Mouse (Mus musculus): ENCODE data around the gene Cask. TPM values are rescaled to one million over a fixed set of nuclear protein-coding genes. Genes with fewer than 3 reads are reported as not detected.

The Cask gene
- polyA plus RNA-seq, 1 experiment from 2014 or later: 65.6 TPM

- Histone ChIP-seq H3K4me2 (ENCODE audit: low read length) (no peak overlapping the region), H3K4me3 (ENCODE audit: low read length) (no peak overlapping the region), H3K27me3 (replicated peaks; ENCODE audit: control insufficient read depth, insufficient read depth, low read length) (no peaks in the 10 kb centered on the region), H3K27ac (ENCODE audit: low read depth, low read length) (no peak overlapping the region), H3K4me1 (ENCODE audit: control insufficient read depth, insufficient read depth, low read depth, low read length) (no peaks in the 10 kb centered on the region), H3K36me3 (ENCODE audit: control insufficient read depth, insufficient read depth, low read length) (no peaks in the 10 kb centered on the region), H3K9ac (ENCODE audit: low read depth, low read length) (no peak overlapping the region), H3K9me3 (ENCODE audit: control insufficient read depth, low read length) (no peaks in the 10 kb centered on the region)
- no peak for ATAC-seq
- WGBS: 85% methylated on average over 4 of the region's 4 CpGs
Observed at GRCm38 (mm10) chrX:13691865-13692264, 159.3 kb downstream of the Cask start.

- whole genome bisulfite sequencing: 45% methylated on average over 2 of the region's 2 CpGs
- Histone ChIP-seq H3K36me3 (ENCODE audit: control insufficient read depth, insufficient read depth, low read length) (no peaks in the 10 kb centered on the region), H3K9me3 (ENCODE audit: control insufficient read depth, low read length) (no peaks in the 10 kb centered on the region), H3K9ac (ENCODE audit: low read depth, low read length) (no peak overlapping the region), H3K4me1 (ENCODE audit: control insufficient read depth, insufficient read depth, low read depth, low read length) (no peaks in the 10 kb centered on the region), H3K4me2 (ENCODE audit: low read length) (no peak overlapping the region), H3K4me3 (ENCODE audit: low read length) (no peak overlapping the region), H3K27me3 (replicated peaks; ENCODE audit: control insufficient read depth, insufficient read depth, low read length) (no peaks in the 10 kb centered on the region), H3K27ac (ENCODE audit: low read depth, low read length) (no peak overlapping the region)
- ATAC-seq: no peak
Observed at GRCm38 (mm10) chrX:13688356-13688755, 162.8 kb downstream of the Cask start.

GRCm38 (mm10) chrX:13686589-13686988 lies 164.6 kb downstream of the Cask start:
- ATAC-seq: no peak
- Histone ChIP-seq H3K4me2 (ENCODE audit: low read length) (no peak overlapping the region), H3K36me3 (ENCODE audit: control insufficient read depth, insufficient read depth, low read length) (no peaks in the 10 kb centered on the region), H3K27me3 (replicated peaks; ENCODE audit: control insufficient read depth, insufficient read depth, low read length) (no peaks in the 10 kb centered on the region), H3K9me3 (ENCODE audit: control insufficient read depth, low read length) (no peaks in the 10 kb centered on the region), H3K27ac (ENCODE audit: low read depth, low read length) (no peak overlapping the region), H3K9ac (ENCODE audit: low read depth, low read length) (no peak overlapping the region), H3K4me3 (ENCODE audit: low read length) (no peak overlapping the region), H3K4me1 (ENCODE audit: control insufficient read depth, insufficient read depth, low read depth, low read length) (no peaks in the 10 kb centered on the region)
- WGBS: 88% methylated on average over 1 of the region's 1 CpGs

- Histone ChIP-seq H3K36me3 (ENCODE audit: control insufficient read depth, insufficient read depth, low read length) (no peaks in the 10 kb centered on the region), H3K27ac (ENCODE audit: low read depth, low read length) (no peak overlapping the region), H3K4me2 (ENCODE audit: low read length) (no peak overlapping the region), H3K4me1 (ENCODE audit: control insufficient read depth, insufficient read depth, low read depth, low read length) (no peaks in the 10 kb centered on the region), H3K4me3 (ENCODE audit: low read length) (no peak overlapping the region), H3K9me3 (ENCODE audit: control insufficient read depth, low read length) (no peaks in the 10 kb centered on the region), H3K9ac (ENCODE audit: low read depth, low read length) (no peak overlapping the region), H3K27me3 (replicated peaks; ENCODE audit: control insufficient read depth, insufficient read depth, low read length) (no peaks in the 10 kb centered on the region)
- no peak for ATAC-seq
- WGBS: 97% methylated on average over 3 of the region's 3 CpGs
Observed at GRCm38 (mm10) chrX:13681748-13682147, 169.4 kb downstream of the Cask start.

- no peak for ATAC-seq
- Histone ChIP-seq H3K36me3 (ENCODE audit: control insufficient read depth, insufficient read depth, low read length) (no peaks in the 10 kb centered on the region), H3K4me3 (ENCODE audit: low read length) (no peak overlapping the region), H3K27ac (ENCODE audit: low read depth, low read length) (no peak overlapping the region), H3K27me3 (replicated peaks; ENCODE audit: control insufficient read depth, insufficient read depth, low read length) (no peaks in the 10 kb centered on the region; the same call in 1 of the 2 replicates), H3K4me1 (ENCODE audit: control insufficient read depth, insufficient read depth, low read depth, low read length) (no peaks in the 10 kb centered on the region), H3K9ac (ENCODE audit: low read depth, low read length) (no peak overlapping the region), H3K9me3 (ENCODE audit: control insufficient read depth, low read length) (no peaks in the 10 kb centered on the region), H3K4me2 (ENCODE audit: low read length) (no peak overlapping the region)
- WGBS: 83% methylated on average over 3 of the region's 3 CpGs
Observed at GRCm38 (mm10) chrX:13673001-13673400, 178.2 kb downstream of the Cask start.

GRCm38 (mm10) chrX:13670342-13670741 lies 180.8 kb downstream of the Cask start:
- ATAC-seq: no peak
- Histone ChIP-seq H3K27me3 (replicated peaks; ENCODE audit: control insufficient read depth, insufficient read depth, low read length) (no peaks in the 10 kb centered on the region; the same call in 1 of the 2 replicates), H3K9me3 (ENCODE audit: control insufficient read depth, low read length) (no peaks in the 10 kb centered on the region)

GRCm38 (mm10) chrX:13668867-13669266 lies 182.3 kb downstream of the Cask start:
- Histone ChIP-seq H3K36me3 (ENCODE audit: control insufficient read depth, insufficient read depth, low read length) (no peaks in the 10 kb centered on the region), H3K27ac (ENCODE audit: low read depth, low read length) (no peak overlapping the region), H3K4me1 (ENCODE audit: control insufficient read depth, insufficient read depth, low read depth, low read length) (no peaks in the 10 kb centered on the region), H3K27me3 (replicated peaks; ENCODE audit: control insufficient read depth, insufficient read depth, low read length) (no peaks in the 10 kb centered on the region; the same call in 1 of the 2 replicates), H3K4me3 (ENCODE audit: low read length) (no peak overlapping the region), H3K4me2 (ENCODE audit: low read length) (no peak overlapping the region), H3K9me3 (ENCODE audit: control insufficient read depth, low read length) (no peaks in the 10 kb centered on the region), H3K9ac (ENCODE audit: low read depth, low read length) (no peak overlapping the region)
- ATAC-seq: no peak
- 86% methylated on average over 5 of the region's 5 CpGs for WGBS

More at GRCm38 (mm10) chrX:13670342-13670741, 180.8 kb downstream of the Cask start:
- Histone ChIP-seq H3K27ac (ENCODE audit: low read depth, low read length) (no peak overlapping the region), H3K4me1 (ENCODE audit: control insufficient read depth, insufficient read depth, low read depth, low read length) (no peaks in the 10 kb centered on the region), H3K9ac (ENCODE audit: low read depth, low read length) (no peak overlapping the region), H3K4me2 (ENCODE audit: low read length) (no peak overlapping the region), H3K4me3 (ENCODE audit: low read length) (no peak overlapping the region), H3K36me3 (ENCODE audit: control insufficient read depth, insufficient read depth, low read length) (no peaks in the 10 kb centered on the region)
- WGBS: 75% methylated on average over 3 of the region's 3 CpGs

GRCm38 (mm10) chrX:13661063-13661462 lies 190.1 kb downstream of the Cask start, which contains the start of gene Gpr82:
Gpr82 (plus strand) TSS chrX:13661363.
- no peak within 1 kb of the TSS for H3K9ac ChIP-seq (ENCODE audit: low read depth, low read length)
- no peak within 1 kb of the TSS for H3K4me3 ChIP-seq (ENCODE audit: low read length)
- WGBS: 91% methylated on average over 5 of the region's 5 CpGs
- H3K4me1 ChIP-seq (ENCODE audit: control insufficient read depth, insufficient read depth, low read depth, low read length): no peaks in the 10 kb centered on the region
- H3K4me2 ChIP-seq (ENCODE audit: low read length): no peak within 1 kb of the TSS
- H3K36me3 ChIP-seq (ENCODE audit: control insufficient read depth, insufficient read depth, low read length): no peaks in the 10 kb centered on the region
- no peaks in the 10 kb centered on the region; the same call in 1 of the 2 replicates for H3K27me3 ChIP-seq (replicated peaks; ENCODE audit: control insufficient read depth, insufficient read depth, low read length)
- no peak for ATAC-seq
- no peak within 1 kb of the TSS for H3K27ac ChIP-seq (ENCODE audit: low read depth, low read length)
- H3K9me3 ChIP-seq (ENCODE audit: control insufficient read depth, low read length): no peaks in the 10 kb centered on the region

- H3K9ac ChIP-seq (ENCODE audit: low read depth, low read length): no peak overlapping the region
- no peaks in the 10 kb centered on the region for H3K36me3 ChIP-seq (ENCODE audit: control insufficient read depth, insufficient read depth, low read length)
- H3K27me3 ChIP-seq (replicated peaks; ENCODE audit: control insufficient read depth, insufficient read depth, low read length): no peaks in the 10 kb centered on the region; the same call in 1 of the 2 replicates
- H3K27ac ChIP-seq (ENCODE audit: low read depth, low read length): no peak overlapping the region
- 78% methylated on average over 4 of the region's 4 CpGs for WGBS
- H3K4me3 ChIP-seq (ENCODE audit: low read length): no peak overlapping the region
- H3K4me2 ChIP-seq (ENCODE audit: low read length): no peak overlapping the region
- no peaks in the 10 kb centered on the region for H3K9me3 ChIP-seq (ENCODE audit: control insufficient read depth, low read length)
- ATAC-seq: no peak
- no peaks in the 10 kb centered on the region for H3K4me1 ChIP-seq (ENCODE audit: control insufficient read depth, insufficient read depth, low read depth, low read length)
Observed at GRCm38 (mm10) chrX:13659201-13659890, 191.8 kb downstream of the Cask start.

Measured in hindbrain, embryonic 16.5 days (tissue).